Mouse (Mus musculus) telencephalon, adult 2 months (tissue): Measurements from ENCODE around the gene Gcgr.
"Not testable (repeated sequence)": the region's sequence is repeated elsewhere in the genome, so short reads cannot be mapped to it uniquely, and the experiment has no call there.

ENCODE experiments used
- DNase-seq: peaks from one replicate; pipeline ENCODE4 v3.0.0-alpha.2; 2011; ENCODE audit warnings: low read depth, low spot score

The Gcgr gene

GRCm38 (mm10) chr11:120538485-120538884 is 8.0 kb downstream of the Gcgr start:
- no peak for DNase-seq

- DNase-seq, result no peak
Measured at GRCm38 (mm10) chr11:120538955-120539284, 8.4 kb downstream of the Gcgr start.

- DNase-seq, result no peak
Measured at GRCm38 (mm10) chr11:120539285-120540014, 9.0 kb downstream of the Gcgr start.

- no peak for DNase-seq
Measured at GRCm38 (mm10) chr11:120541907-120542306, 11.4 kb downstream of the Gcgr start.

- no peak for DNase-seq
Measured at GRCm38 (mm10) chr11:120542376-120542775, 11.9 kb downstream of the Gcgr start.

GRCm38 (mm10) chr11:120545964-120546363 is 15.5 kb downstream of the Gcgr start:
- no peak for DNase-seq

GRCm38 (mm10) chr11:120547469-120547868 is 17.0 kb downstream of the Gcgr start:
- DNase-seq, result no peak

- no peak for DNase-seq
Measured at GRCm38 (mm10) chr11:120548214-120548613, 17.7 kb downstream of the Gcgr start.

- DNase-seq, result no peak
Measured at GRCm38 (mm10) chr11:120548786-120549167, 18.3 kb downstream of the Gcgr start.

- peak; percentile 68 for DNase-seq
Measured at GRCm38 (mm10) chr11:120549168-120549945, 18.9 kb downstream of the Gcgr start, which contains the start of gene Mcrip1. Gene Mcrip1 (minus strand): TSS chr11:120549727.

GRCm38 (mm10) chr11:120549986-120550809 is 19.7 kb downstream of the Gcgr start:
- DNase-seq, result no peak

- no peak for DNase-seq
Measured at GRCm38 (mm10) chr11:120550810-120551440, 20.4 kb downstream of the Gcgr start, which contains the start of gene Ppp1r27. Gene Ppp1r27 (minus strand): TSS chr11:120551132.

- no peak for DNase-seq
Measured at GRCm38 (mm10) chr11:120552736-120553135, 22.2 kb downstream of the Gcgr start.

- no peak for DNase-seq
Measured at GRCm38 (mm10) chr11:120554834-120555233, 24.3 kb downstream of the Gcgr start.

GRCm38 (mm10) chr11:120555260-120555659 is 24.8 kb downstream of the Gcgr start:
- no peak for DNase-seq

- not testable (repeated sequence) for DNase-seq
Measured at GRCm38 (mm10) chr11:120558843-120559242, 28.3 kb downstream of the Gcgr start.

GRCm38 (mm10) chr11:120560952-120561728 is 30.6 kb downstream of the Gcgr start:
- no peak for DNase-seq

GRCm38 (mm10) chr11:120562949-120563348 is 32.5 kb downstream of the Gcgr start:
- DNase-seq, result no peak

GRCm38 (mm10) chr11:120565114-120565513 is 34.6 kb downstream of the Gcgr start:
- DNase-seq, result no peak

- DNase-seq, result no peak
Measured at GRCm38 (mm10) chr11:120568324-120568723, 37.8 kb downstream of the Gcgr start.

GRCm38 (mm10) chr11:120571122-120571521 is 40.6 kb downstream of the Gcgr start:
- DNase-seq, result no peak
